Mouse (Mus musculus) midbrain, embryonic 11.5 days (tissue): ENCODE data around the gene Bcas1. TPM values are rescaled to one million over a fixed set of nuclear protein-coding genes. Genes with fewer than 3 reads are reported as not detected.

Experiments used
- ATAC-seq: fragments of 200-750 bp; cut with Nextera tagmentation; 2 replicates; pipeline ENCODE4 v1.8.0; 2017; ENCODE audit warnings: moderate TSS enrichment, moderate library complexity; ENCODE audit not compliant: low FRiP score
- DNase-seq: peaks from one replicate; pipeline ENCODE4 v3.0.0; 2015; ENCODE audit warnings: low spot score; ENCODE audit errors: missing footprints
- H3K27ac ChIP-seq: fragments of 300-500 bp; sonication (generic); 2 replicates; pipeline ENCODE4 v1.5.1; 2014; ENCODE audit warnings: low read depth, low read length
- H3K27me3 ChIP-seq: fragments of 300-500 bp; sonication (generic); 2 replicates; pipeline ENCODE4 v1.6.1; 2014; ENCODE audit warnings: mild to moderate bottlenecking, low read length, moderate library complexity, mixed read lengths; ENCODE audit not compliant: control insufficient read depth, insufficient read depth
- H3K36me3 ChIP-seq: fragments of 300-500 bp; sonication (generic); 2 replicates; pipeline ENCODE4 v1.6.1; 2014; ENCODE audit warnings: mild to moderate bottlenecking, low read length, moderate library complexity, mixed read lengths; ENCODE audit not compliant: control insufficient read depth, insufficient read depth
- H3K4me1 ChIP-seq: fragments of 300-500 bp; sonication (generic); 2 replicates; pipeline ENCODE4 v1.6.1; 2014; ENCODE audit warnings: low read length; ENCODE audit not compliant: control insufficient read depth, insufficient read depth
- H3K4me2 ChIP-seq: fragments of 300-500 bp; sonication (generic); 2 replicates; pipeline ENCODE4 v1.6.1; 2014; ENCODE audit warnings: mild to moderate bottlenecking, moderate library complexity
- H3K4me3 ChIP-seq: fragments of 300-500 bp; sonication (generic); 2 replicates; pipeline ENCODE4 v1.5.1; 2014; ENCODE audit warnings: low read depth, low read length
- H3K9ac ChIP-seq: fragments of 300-500 bp; sonication (generic); 2 replicates; pipeline ENCODE4 v1.6.1; 2014; ENCODE audit warnings: low read length
- H3K9me3 ChIP-seq: fragments of 300-500 bp; sonication (generic); 2 replicates; pipeline ENCODE4 v1.6.1; 2016; ENCODE audit warnings: low read length; ENCODE audit not compliant: control insufficient read depth
- WGBS: fragments of 180-500 bp; shearing (Covaris S2); extraction: QIAGEN DNeasy Blood & Tissue Kit; methylation state at CpG from one replicate; pipeline ENCODE4 v1.1.7; 2014; 5-methylcytosine and 5-hydroxymethylcytosine counted together
- polyA plus RNA-seq: library from polyadenylated mRNA; unstranded; fragments of >200 nt; fragmentation: Nextera tagmentation; extraction: Ambion mirVana; gene quantifications from 2 replicates; pipeline ENCODE4 v1.2.1, GENCODE M21; 2014

The Bcas1 gene
- polyA plus RNA-seq, 1 experiment from 2014 or later = 2.4 TPM

- H3K4me2 ChIP-seq = no peak overlapping the region; the same call in 1 of the 2 replicates
- ATAC-seq = peak; percentile 25; the same call in 1 of the 2 replicates
These were observed 82.2 kb downstream of the Bcas1 start for GRCm38 (mm10) chr2:170345410-170345793.

GRCm38 (mm10) chr2:170344502-170345409 lies 82.9 kb downstream of the Bcas1 start:
- H3K27ac ChIP-seq = no peak overlapping the region; the same call in 1 of the 2 replicates
- H3K9me3 ChIP-seq = no peaks in the 10 kb centered on the region
- DNase-seq = peak; percentile 90
- WGBS = 25% methylated on average over 17 of the region's 18 CpGs
- H3K36me3 ChIP-seq = no peaks in the 10 kb centered on the region
- peaks cover 16% of the 10 kb centered on the region for H3K4me1 ChIP-seq
- H3K4me2 ChIP-seq = no peak overlapping the region
- no peak for ATAC-seq
- no peak overlapping the region for H3K4me3 ChIP-seq
- peak overlapping the region; percentile 25 for H3K9ac ChIP-seq
- H3K27me3 ChIP-seq = no peaks in the 10 kb centered on the region

More at GRCm38 (mm10) chr2:170345410-170345793, 82.2 kb downstream of the Bcas1 start:
- H3K4me3 ChIP-seq = no peak overlapping the region
- H3K27me3 ChIP-seq = no peaks in the 10 kb centered on the region
- no peak overlapping the region for H3K27ac ChIP-seq
- peaks cover 16% of the 10 kb centered on the region for H3K4me1 ChIP-seq
- DNase-seq = peak; percentile 91
- peak overlapping the region; percentile 24; the same call in 1 of the 2 replicates for H3K9ac ChIP-seq
- no peaks in the 10 kb centered on the region for H3K36me3 ChIP-seq
- WGBS = 2% methylated on average over 5 of the region's 5 CpGs
- H3K9me3 ChIP-seq = no peaks in the 10 kb centered on the region

GRCm38 (mm10) chr2:170343819-170344317 lies 83.8 kb downstream of the Bcas1 start:
- peak; percentile 84 for DNase-seq
- H3K4me1 ChIP-seq = peaks cover 16% of the 10 kb centered on the region
- H3K4me2 ChIP-seq = no peak overlapping the region
- H3K9me3 ChIP-seq = no peaks in the 10 kb centered on the region
- H3K27ac ChIP-seq = peak overlapping the region; percentile 17; the same call in 1 of the 2 replicates
- H3K9ac ChIP-seq = peak overlapping the region; percentile 25
- no peak overlapping the region for H3K4me3 ChIP-seq
- peak; percentile 61 for ATAC-seq
- H3K27me3 ChIP-seq = no peaks in the 10 kb centered on the region
- H3K36me3 ChIP-seq = no peaks in the 10 kb centered on the region
- WGBS = 52% methylated on average over 10 of the region's 10 CpGs

- ATAC-seq (no peak), DNase-seq (peak; percentile 98)
- Histone ChIP-seq H3K4me2 (no peak overlapping the region), H3K27me3 (no peaks in the 10 kb centered on the region), H3K27ac (peak overlapping the region; percentile 17; the same call in 1 of the 2 replicates), H3K4me1 (peaks cover 16% of the 10 kb centered on the region), H3K9me3 (no peaks in the 10 kb centered on the region), H3K9ac (no peak overlapping the region), H3K36me3 (no peaks in the 10 kb centered on the region), H3K4me3 (no peak overlapping the region)
- WGBS = 40% methylated on average over 17 of the region's 17 CpGs
These were observed 84.4 kb downstream of the Bcas1 start for GRCm38 (mm10) chr2:170343133-170343818.

- H3K36me3 ChIP-seq = no peaks in the 10 kb centered on the region
- no peaks in the 10 kb centered on the region for H3K27me3 ChIP-seq
- no peaks in the 10 kb centered on the region for H3K9me3 ChIP-seq
- ATAC-seq = no peak
- peaks cover 16% of the 10 kb centered on the region for H3K4me1 ChIP-seq
- DNase-seq = no peak
- no peak overlapping the region for H3K27ac ChIP-seq
- H3K9ac ChIP-seq = no peak overlapping the region
- 91% methylated on average over 12 of the region's 12 CpGs for WGBS
- H3K4me2 ChIP-seq = no peak overlapping the region
- no peak overlapping the region for H3K4me3 ChIP-seq
These were observed 85.3 kb downstream of the Bcas1 start for GRCm38 (mm10) chr2:170342312-170342830.

GRCm38 (mm10) chr2:170341179-170341578 lies 86.5 kb downstream of the Bcas1 start:
- no peak overlapping the region for H3K4me2 ChIP-seq
- ATAC-seq (no peak), DNase-seq (no peak)
- no peaks in the 10 kb centered on the region for H3K9me3 ChIP-seq
- no peak overlapping the region for H3K4me3 ChIP-seq
- no peaks in the 10 kb centered on the region for H3K36me3 ChIP-seq
- 91% methylated on average over 8 of the region's 8 CpGs for WGBS
- H3K27me3 ChIP-seq = no peaks in the 10 kb centered on the region
- H3K4me1 ChIP-seq = peaks cover 16% of the 10 kb centered on the region
- H3K27ac ChIP-seq = no peak overlapping the region
- no peak overlapping the region for H3K9ac ChIP-seq

- no peak for DNase-seq
- Histone ChIP-seq H3K9me3 (no peaks in the 10 kb centered on the region), H3K4me3 (no peak overlapping the region), H3K36me3 (no peaks in the 10 kb centered on the region), H3K27ac (no peak overlapping the region), H3K9ac (no peak overlapping the region), H3K27me3 (no peaks in the 10 kb centered on the region), H3K4me1 (no peaks in the 10 kb centered on the region; the same call in 1 of the 2 replicates), H3K4me2 (no peak overlapping the region)
- ATAC-seq = no peak
- 82% methylated on average over 9 of the region's 9 CpGs for WGBS
These were observed 91.3 kb downstream of the Bcas1 start for GRCm38 (mm10) chr2:170336266-170336760.

GRCm38 (mm10) chr2:170335168-170335567 lies 92.5 kb downstream of the Bcas1 start:
- Histone ChIP-seq H3K27ac (no peak overlapping the region), H3K4me2 (no peak overlapping the region), H3K36me3 (no peaks in the 10 kb centered on the region), H3K27me3 (no peaks in the 10 kb centered on the region), H3K9me3 (no peaks in the 10 kb centered on the region), H3K4me3 (no peak overlapping the region), H3K4me1 (no peaks in the 10 kb centered on the region; the same call in 1 of the 2 replicates), H3K9ac (no peak overlapping the region)
- 95% methylated on average over 5 of the region's 5 CpGs for WGBS
- no peak for ATAC-seq
- DNase-seq = no peak
